Mouse (Mus musculus) retina, postnatal 7 days (tissue): ENCODE measurements around the gene Trip12.

Source experiments
- DNase-seq: peaks from one replicate; pipeline ENCODE4 v3.0.0-alpha.2; 2012; ENCODE audit warnings: low read depth, low spot score

The Trip12 gene

GRCm38 (mm10) chr1:84795335-84795734 lies 45.0 kb downstream of the Trip12 start:
- DNase-seq, result no peak

GRCm38 (mm10) chr1:84791393-84791792 lies 48.9 kb downstream of the Trip12 start:
- no peak for DNase-seq

- no peak for DNase-seq
Measured at GRCm38 (mm10) chr1:84780630-84781029, 59.7 kb downstream of the Trip12 start.

GRCm38 (mm10) chr1:84777455-84777854 lies 62.9 kb downstream of the Trip12 start:
- no peak for DNase-seq

GRCm38 (mm10) chr1:84758843-84759242 lies 81.5 kb downstream of the Trip12 start:
- no peak for DNase-seq

- no peak for DNase-seq
Measured at GRCm38 (mm10) chr1:84742156-84742555, 98.2 kb downstream of the Trip12 start.

GRCm38 (mm10) chr1:84740080-84740479 lies 100.2 kb downstream of the Trip12 start:
- DNase-seq, result no peak

GRCm38 (mm10) chr1:84737097-84737496 lies 103.2 kb downstream of the Trip12 start:
- DNase-seq, result no peak

GRCm38 (mm10) chr1:84733799-84734198 lies 106.5 kb downstream of the Trip12 start:
- no peak for DNase-seq

- DNase-seq, result no peak
Measured at GRCm38 (mm10) chr1:84731763-84732162, 108.6 kb downstream of the Trip12 start.

GRCm38 (mm10) chr1:84722841-84723240 lies 117.5 kb downstream of the Trip12 start:
- no peak for DNase-seq

- DNase-seq, result no peak
Measured at GRCm38 (mm10) chr1:84722371-84722770, 117.9 kb downstream of the Trip12 start.

- DNase-seq, result no peak
Measured at GRCm38 (mm10) chr1:84721942-84722341, 118.4 kb downstream of the Trip12 start.

- no peak for DNase-seq
Measured at GRCm38 (mm10) chr1:84709810-84710785, 130.2 kb downstream of the Trip12 start.

GRCm38 (mm10) chr1:84709406-84709805 lies 130.9 kb downstream of the Trip12 start:
- DNase-seq, result no peak

GRCm38 (mm10) chr1:84700254-84700653 lies 140.1 kb downstream of the Trip12 start:
- DNase-seq, result no peak

- peak; percentile 69 for DNase-seq
Measured at GRCm38 (mm10) chr1:84697136-84697535, 143.2 kb downstream of the Trip12 start.

GRCm38 (mm10) chr1:84695517-84696411 lies 144.6 kb downstream of the Trip12 start, which contains the start of gene Dner:
Gene Dner (minus strand): TSS chr1:84696221.
- DNase-seq, result peak; percentile 41

GRCm38 (mm10) chr1:84694688-84695474 lies 145.4 kb downstream of the Trip12 start:
- no peak for DNase-seq

- no peak for DNase-seq
Measured at GRCm38 (mm10) chr1:84677910-84678309, 162.4 kb downstream of the Trip12 start.
